Mouse (Mus musculus): Measurements from ENCODE around the gene Slc43a1.
"Not testable (repeated sequence)": the region's sequence is repeated elsewhere in the genome, so short reads cannot be mapped to it uniquely, and the experiment has no call there.

The Slc43a1 gene

GRCm38 (mm10) chr2:84838593-84838949 lies at the start of gene Slc43a1:
Slc43a1 (plus strand) TSS chr2:84838850.
- DNase-seq: no peak

- no peak for DNase-seq
These were observed 48.2 kb upstream of the Slc43a1 start for GRCm38 (mm10) chr2:84790418-84790817.

GRCm38 (mm10) chr2:84792516-84792915 lies 46.1 kb upstream of the Slc43a1 start:
- no peak for DNase-seq

GRCm38 (mm10) chr2:84793154-84793553 lies 45.5 kb upstream of the Slc43a1 start:
- DNase-seq: no peak

- DNase-seq: no peak
These were observed 44.8 kb upstream of the Slc43a1 start for GRCm38 (mm10) chr2:84793871-84794270.

GRCm38 (mm10) chr2:84797833-84798492 lies 40.7 kb upstream of the Slc43a1 start:
- DNase-seq: peak; percentile 80

DNA sequence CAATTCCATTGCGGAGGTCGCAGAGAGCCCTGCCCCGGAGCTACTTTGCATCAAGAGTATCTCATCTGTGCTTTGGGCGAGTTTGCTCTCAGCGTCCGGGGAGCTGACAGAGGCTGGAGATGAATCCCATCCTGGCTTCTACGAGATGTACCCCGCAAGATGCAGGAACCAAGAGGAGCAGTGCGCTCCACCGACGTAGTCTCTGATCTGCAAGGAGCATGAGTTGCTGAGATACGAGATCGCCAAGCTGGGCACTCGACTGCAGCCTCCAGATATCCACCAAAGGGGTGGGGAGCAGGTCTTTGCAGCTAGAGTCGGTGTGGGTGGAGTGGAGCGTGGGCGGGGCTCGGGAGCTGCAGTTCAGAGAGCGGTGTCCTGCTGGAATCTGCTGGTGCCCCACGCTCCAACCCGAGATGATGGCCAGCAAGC lies 40.1 kb upstream of the Slc43a1 start, which contains the start of gene Ube2l6:
TSS of gene Ube2l6 (plus strand) at position 336 of the 429 bp plus-strand sequence.
- peak; percentile 78 for DNase-seq

GRCm38 (mm10) chr2:84799041-84799561 lies 39.5 kb upstream of the Slc43a1 start:
- peak; percentile 81 for DNase-seq

GRCm38 (mm10) chr2:84800304-84800703 lies 38.3 kb upstream of the Slc43a1 start:
- DNase-seq: no peak

DNA sequence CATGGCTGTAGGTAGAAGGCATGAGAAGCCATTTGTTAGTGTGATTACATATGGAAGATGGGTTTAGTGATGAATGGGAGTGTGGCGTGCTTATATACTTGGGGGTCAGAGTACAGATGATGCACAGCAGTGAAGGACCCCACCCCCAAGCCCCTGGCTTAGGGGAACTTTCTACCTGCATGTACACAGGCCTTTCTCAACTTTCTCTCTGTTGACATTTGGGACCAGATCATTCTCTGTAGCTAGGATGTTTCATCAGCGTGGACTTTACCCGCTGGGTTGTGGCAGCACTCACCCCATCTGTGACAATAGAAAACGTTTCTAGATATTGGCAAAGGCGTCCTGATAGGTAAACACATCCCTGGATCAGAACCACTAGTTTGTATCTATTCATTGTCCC lies 37.4 kb upstream of the Slc43a1 start:
- DNase-seq: not testable (repeated sequence)

GRCm38 (mm10) chr2:84803963-84804362 lies 34.7 kb upstream of the Slc43a1 start:
- no peak for DNase-seq

DNA sequence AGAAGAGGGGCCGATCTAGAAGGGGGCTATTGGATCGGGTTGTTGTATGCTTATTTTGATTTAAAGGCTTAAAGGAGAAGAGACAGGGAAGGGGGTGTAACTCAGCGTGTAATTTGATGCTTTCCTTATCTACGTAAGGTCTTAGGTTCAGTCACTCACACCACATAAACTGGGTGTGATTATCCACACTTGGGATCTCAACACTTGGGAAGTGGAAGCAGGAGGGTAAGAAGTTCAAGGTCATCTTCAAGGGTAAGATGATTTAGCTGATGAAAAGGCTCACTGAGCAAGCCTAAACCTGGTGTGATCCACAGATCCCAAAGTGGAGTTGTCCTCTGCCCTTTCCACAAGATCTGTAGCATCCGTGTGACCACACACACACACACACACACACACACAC lies 32.1 kb upstream of the Slc43a1 start:
- DNase-seq: no peak

- DNase-seq: no peak
These were observed 29.3 kb upstream of the Slc43a1 start for GRCm38 (mm10) chr2:84809330-84809729.

- DNase-seq: no peak
These were observed 28.1 kb upstream of the Slc43a1 start for GRCm38 (mm10) chr2:84810526-84810885.

GRCm38 (mm10) chr2:84810886-84811577 lies 27.6 kb upstream of the Slc43a1 start:
- DNase-seq: peak; percentile 87

- DNase-seq: no peak
These were observed 26.8 kb upstream of the Slc43a1 start for GRCm38 (mm10) chr2:84811880-84812279.

DNA sequence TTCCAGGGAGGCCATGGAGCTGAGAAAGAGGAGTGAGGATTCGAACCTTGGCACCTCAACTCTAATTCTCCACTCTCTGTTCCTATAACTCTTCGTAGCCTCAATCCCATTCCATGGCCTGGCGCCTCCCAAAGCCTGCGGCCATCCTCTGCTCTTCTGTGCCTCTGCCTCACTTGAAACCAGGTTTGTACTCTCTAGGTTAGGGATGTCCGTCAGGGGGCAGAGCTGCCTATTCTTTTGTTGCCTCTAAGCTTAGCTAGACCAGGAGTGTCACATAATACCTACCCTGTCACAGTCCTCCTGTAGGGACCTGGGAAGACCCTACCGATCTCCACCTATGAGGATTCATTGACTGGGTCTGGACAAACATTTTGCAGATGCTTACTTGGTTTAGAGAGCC lies 26.0 kb upstream of the Slc43a1 start:
- DNase-seq: no peak

DNA sequence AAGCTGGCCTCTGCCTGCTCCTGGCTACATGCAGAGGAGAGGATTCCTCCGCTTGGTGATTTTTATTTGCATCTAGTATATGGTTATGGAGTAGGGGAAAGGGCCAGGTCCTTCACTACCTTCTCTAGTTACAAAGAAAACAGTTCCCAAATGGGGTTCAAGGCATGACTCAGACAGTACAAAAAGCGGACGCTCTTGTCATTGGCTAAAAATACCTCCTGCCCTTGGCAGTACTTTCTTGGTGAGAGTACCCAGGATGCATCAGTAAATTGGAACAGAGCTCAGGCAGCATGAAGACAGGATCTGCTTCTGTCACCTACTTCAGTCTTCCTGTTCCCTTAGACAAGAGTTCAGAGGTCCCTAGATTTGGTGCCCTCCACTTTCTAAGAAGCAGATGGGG lies 18.8 kb upstream of the Slc43a1 start:
- no peak for DNase-seq

DNA sequence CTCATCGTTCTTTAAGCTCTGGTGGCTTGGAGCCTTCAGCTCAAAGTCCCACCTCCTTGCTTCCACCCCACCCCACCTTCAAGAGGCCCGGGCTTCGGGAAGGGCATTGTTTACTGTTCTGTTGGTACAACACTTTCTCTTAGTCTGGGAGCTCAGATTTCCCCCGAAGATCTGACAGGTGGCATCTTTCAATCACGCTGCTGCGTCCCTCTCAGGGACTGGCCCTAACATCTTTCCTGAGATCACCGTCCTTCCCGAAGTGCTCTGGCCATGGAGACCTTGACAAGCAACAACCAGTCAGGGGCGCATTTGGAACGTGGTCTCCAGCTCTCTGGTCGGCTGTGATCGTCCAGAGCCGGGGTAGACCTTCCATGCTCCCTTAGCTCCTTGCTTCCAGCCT lies 16.1 kb upstream of the Slc43a1 start, which contains the start of gene Smtnl1:
TSS of gene Smtnl1 (minus strand) at position 101 of the 400 bp plus-strand sequence.
- DNase-seq: no peak

GRCm38 (mm10) chr2:84823237-84823636 lies 15.4 kb upstream of the Slc43a1 start:
- no peak for DNase-seq

DNA sequence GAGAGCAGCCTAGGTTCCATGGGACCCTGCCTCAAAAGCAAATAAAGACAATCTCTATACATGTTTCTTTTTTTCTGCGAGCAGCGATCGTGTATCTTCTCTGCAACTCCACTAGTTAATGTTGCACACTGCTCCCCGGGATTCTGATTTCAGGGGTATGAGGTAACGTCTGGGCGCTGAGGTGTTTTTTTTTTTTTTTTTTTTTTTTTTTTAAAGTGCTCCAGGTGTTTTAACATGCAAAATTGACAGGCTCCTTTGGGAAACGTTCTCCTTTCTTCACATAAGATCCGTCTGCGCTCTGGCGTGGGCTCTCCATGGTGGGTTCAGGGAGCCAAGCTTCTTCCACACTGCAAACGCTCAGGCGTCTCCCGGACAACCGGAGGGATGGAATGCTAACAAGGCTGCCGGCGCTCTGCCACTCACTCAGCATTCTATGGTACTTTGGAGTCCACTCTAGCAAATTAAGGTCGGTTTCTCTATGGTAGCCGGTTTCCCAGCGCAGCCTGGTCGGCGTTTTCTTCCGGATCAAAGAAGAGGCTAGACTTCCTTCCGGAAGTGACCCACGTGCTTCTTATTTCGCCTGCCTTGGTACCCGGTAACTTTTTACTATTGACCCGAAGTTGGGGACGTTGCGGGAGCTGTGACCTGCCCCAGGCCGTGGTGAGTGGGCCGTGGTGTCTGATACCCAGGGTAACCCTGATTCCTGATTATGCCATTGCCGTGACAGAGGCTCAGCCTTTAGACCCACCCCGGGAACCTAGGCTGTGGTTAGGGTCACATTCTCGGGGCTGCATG lies 12.0 kb upstream of the Slc43a1 start, which contains the start of gene Timm10:
TSS of gene Timm10 (plus strand) at position 510 of the 795 bp plus-strand sequence.
- DNase-seq: peak; percentile 93

GRCm38 (mm10) chr2:84827283-84827920 lies 11.2 kb upstream of the Slc43a1 start:
- DNase-seq: peak; percentile 40

Measured in kidney, postnatal 14 days (tissue).